Mouse (Mus musculus) left cerebral cortex, postnatal 25 days (tissue): Measurements from ENCODE around the gene Vmn1r196. TPM values are rescaled to one million over a fixed set of nuclear protein-coding genes. Genes with fewer than 3 reads are reported as not detected.
"Not testable (repeated sequence)": the region's sequence is repeated elsewhere in the genome, so short reads cannot be mapped to it uniquely, and the experiment has no call there.

Experiments used
- DNase-seq, 2 experiments: peaks; one replicate each; pipeline ENCODE4 v3.0.0; 2022; ENCODE audit warnings: low spot score in 2 of 2, mixed read lengths in 1 of 2
- intact Hi-C: fragments of 180-260 bp; cut with DNase I; formaldehyde crosslinking; loops from one replicate; pipeline ENCODE4 v1.15.1; 2025
- total RNA-seq, 2 experiments: library from RNA; stranded (reverse); gene quantifications; 2 replicates each; pipeline ENCODE4 v1.2.3; 2021

Gene Vmn1r196
- not detected for total RNA-seq

DNA sequence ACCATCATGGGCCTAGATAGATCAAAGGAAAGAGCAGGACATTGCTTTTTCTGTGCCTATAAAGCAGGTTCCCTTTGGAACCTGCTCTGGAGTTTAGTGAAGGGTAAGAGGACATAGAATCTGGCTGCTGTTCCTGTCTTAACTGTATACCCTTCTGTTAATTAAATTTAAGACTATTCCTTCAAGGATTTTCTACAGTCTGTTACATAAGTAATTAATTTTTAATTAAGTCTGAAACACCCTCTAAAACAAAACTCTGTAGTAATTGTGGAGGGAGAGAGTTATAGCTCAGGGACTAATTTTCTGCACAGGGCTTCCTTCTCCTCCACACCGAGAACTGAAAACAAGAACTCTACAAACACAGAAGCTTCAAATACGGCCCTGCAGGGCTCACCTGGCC lies at the start of gene Vmn1r196:
TSS of gene Vmn1r196 (plus strand) at position 301 of the 400 bp plus-strand sequence.
- DNase-seq = no peak
- intact Hi-C loops = no loop called here

DNA sequence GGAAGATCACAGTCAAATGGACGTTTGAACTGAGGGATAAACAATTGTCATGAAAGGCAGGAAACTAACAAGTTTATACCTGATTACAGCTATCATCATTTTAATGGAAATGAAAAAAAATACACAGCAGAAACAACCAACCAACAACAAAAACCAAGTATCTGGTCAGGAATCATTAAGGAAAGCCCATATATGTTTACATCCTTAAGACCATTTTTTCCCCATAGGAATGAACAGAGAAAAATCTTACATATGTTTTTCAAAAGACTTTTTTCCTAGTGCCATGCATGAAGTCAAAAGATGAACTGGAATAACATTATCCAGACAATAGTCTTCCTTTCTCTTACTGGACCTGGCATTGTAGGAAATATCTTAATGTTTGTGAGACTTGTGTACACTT lies 45.8 kb upstream of the Vmn1r196 start, which contains the start of gene Vmn1r194:
TSS of gene Vmn1r194 (plus strand) at position 301 of the 400 bp plus-strand sequence.
- no peak for DNase-seq
- intact Hi-C loops = no loop called here

DNA sequence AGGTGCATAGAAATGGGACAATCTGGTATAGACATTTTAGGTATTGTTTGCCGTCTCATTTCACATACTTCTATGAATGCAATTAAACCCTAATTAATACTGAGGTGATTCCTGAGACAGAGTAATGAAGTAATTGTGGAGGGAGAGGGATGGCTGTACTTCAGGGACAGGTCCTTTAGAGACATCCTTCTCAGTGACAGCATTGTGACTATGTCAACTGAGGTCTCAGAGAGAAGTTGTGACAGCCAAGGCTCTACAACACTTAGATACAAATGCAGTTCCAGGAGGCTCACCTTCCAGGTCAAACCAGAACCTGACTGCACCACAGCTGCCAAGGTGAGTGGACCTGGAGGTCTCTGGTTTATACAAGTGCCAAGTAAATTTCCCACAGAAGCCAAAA lies 19.5 kb upstream of the Vmn1r196 start, which contains the start of gene Vmn1r195:
TSS of gene Vmn1r195 (plus strand) at position 301 of the 400 bp plus-strand sequence.
- DNase-seq, intact Hi-C loops: not testable (repeated sequence)

DNA sequence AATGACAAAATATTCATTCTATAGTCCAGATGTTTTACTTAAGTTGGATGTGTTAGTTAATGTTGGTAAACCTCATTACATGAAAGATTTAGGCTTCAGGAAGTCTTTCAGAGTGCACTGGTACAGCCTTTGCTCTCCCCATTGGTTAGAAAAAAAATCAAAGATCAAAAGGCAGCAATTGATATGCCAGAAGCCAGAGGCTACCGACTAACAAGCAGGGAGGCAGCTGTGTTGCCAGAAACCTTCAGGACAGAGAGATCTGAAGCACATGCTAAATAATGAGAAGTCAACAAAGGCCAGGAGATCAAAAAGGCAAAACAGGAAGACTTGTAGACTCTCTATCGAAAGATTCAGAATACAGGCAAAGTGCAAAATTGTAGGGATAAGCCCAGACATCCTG lies 18.0 kb upstream of the Vmn1r196 start:
- no peak for DNase-seq
- intact Hi-C loops = no loop called here

DNA sequence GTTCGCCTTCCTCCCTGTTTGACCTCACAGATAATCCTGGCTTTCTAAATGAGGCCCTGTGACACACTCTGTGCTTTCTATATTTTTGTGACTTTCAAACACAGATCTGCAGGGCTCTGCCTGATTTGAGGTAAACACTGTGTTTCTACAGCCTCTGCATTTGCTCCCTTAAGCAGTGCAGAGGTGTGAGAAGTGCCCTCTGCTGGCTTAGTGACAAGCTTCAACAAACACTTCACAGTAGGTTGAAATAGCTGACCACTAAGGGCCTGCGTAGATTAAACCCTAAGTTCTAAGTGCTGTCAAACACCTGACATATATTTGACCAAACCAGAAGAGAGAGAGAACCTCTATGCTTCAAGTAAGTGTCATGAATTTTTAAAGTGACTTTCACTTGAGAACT lies 5.1 kb upstream of the Vmn1r196 start:
- intact Hi-C loops = no loop called here
- no peak for DNase-seq

DNA sequence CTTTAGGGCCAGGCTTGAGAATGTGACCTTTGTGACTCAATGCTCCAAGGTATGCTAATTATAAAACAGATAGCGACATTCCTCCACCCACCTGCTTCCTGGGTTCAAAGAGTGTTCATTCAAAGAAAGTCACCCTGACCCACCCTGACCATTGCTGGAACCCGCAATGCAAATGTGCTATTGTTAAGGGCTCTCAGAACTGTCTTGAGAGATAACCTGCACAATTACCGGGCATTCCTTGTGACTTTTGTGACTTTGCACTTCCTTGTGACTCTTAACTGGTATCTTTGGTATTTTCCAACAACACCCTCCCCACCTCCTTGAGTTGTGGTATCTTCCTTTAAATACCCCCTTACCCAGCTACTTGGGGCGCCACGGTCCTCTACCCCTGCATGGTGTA lies 18.4 kb downstream of the Vmn1r196 start:
- intact Hi-C loops, DNase-seq: not testable (repeated sequence)

DNA sequence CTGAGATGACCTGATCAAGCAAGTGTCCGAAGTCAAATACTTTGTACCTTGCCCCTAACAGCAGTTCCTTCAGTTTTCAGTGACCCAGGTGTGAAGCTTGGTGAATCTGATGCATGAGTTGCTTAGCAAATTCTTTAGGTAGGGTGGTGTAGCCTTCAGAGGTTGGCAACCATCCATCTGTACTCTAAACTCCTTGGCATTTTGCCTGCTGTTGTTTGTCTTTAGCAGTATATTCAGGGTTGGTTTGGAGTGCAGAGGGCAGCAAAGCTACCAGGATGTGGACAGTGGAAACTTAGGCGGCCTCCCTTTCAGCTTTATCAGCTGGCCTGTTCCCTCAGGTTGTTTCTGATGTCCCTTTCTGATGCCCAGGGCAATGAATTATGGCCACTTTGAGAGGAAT lies 25.6 kb downstream of the Vmn1r196 start:
- intact Hi-C loops = no loop called here
- no peak for DNase-seq

DNA sequence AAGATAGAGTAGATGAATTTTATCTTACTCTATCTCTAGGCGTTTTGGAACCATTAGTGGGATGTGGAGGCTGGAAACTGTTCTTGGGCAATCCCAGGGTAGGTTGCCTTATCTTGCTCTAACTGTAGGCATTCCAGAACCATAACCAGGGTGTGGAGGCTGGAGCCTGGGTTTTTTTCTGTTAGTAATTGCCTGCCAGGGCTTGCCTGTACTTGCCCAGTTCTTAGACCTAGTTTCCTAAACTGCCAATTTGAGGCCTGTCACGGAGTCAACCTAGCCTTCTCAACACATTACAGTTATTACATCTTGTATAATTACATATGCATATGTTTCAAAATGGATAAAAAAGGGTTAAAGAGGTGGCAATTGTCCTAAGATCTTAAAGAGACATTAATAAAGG lies 27.6 kb downstream of the Vmn1r196 start:
- intact Hi-C loops = no loop called here
- DNase-seq = no peak

DNA sequence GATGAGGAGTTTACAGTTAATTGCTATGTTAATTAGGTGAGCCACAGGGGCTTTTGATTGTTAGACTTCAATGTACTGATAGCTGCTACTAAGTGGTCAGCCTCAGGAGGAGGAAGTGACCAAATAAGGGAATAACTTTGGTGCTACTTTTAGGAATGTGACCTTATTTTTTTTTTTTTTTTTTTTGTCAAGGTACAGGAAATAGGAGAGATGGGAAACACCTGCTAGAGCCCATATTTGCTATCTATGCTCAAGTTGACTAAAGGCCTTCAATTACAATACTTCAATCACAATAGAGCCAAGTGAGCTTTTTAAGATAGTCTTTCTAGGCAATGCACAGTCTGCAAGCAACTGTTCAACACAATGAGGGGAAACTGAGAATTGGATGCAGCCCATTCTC lies 30.4 kb downstream of the Vmn1r196 start:
- no peak for DNase-seq
- intact Hi-C loops = no loop called here

DNA sequence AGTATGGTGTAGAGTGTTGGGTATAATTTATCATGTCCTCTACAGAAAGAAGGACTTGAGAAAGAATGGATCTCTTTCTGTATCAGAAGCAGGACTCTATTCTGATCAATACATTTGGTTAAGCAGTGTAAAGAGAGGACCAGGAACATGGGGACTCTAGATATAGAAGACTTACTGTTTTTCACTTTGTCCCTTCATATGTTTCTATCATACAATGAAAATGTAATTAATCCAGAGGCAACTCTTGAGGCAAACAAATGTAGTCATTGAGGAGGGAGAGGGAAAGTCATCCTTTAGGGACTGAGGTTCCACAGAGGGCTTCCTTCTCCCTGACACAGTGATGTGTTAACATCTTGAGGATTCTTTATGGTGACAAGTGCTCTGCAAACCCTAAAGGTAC lies 34.6 kb downstream of the Vmn1r196 start, which contains the start of gene Vmn1r197:
TSS of gene Vmn1r197 (plus strand) at position 301 of the 400 bp plus-strand sequence.
- intact Hi-C loops = no loop called here

DNA sequence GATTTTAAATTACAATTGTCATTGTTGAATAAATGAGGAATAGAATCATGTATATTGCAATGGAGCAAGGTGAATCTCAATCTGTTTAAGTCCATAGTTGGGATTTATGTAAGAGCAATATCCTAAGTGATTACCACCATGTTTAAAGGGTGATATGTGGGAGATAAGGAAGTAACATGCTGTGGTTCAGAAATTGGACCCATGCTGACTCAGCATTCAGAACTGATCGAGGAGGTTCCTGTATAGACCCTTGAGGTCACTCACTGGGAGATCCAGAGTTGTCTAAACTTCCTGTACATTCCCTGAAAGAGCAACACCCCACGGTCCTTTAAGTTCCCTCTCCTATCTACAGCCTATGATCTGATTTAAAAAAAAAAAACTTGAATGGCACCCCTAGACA lies 43.5 kb downstream of the Vmn1r196 start:
- DNase-seq = no peak
- intact Hi-C loops = no loop called here

More for the DNA sequence above, 34.6 kb downstream of the Vmn1r196 start, which contains the start of gene Vmn1r197:
- no peak for DNase-seq

DNA sequence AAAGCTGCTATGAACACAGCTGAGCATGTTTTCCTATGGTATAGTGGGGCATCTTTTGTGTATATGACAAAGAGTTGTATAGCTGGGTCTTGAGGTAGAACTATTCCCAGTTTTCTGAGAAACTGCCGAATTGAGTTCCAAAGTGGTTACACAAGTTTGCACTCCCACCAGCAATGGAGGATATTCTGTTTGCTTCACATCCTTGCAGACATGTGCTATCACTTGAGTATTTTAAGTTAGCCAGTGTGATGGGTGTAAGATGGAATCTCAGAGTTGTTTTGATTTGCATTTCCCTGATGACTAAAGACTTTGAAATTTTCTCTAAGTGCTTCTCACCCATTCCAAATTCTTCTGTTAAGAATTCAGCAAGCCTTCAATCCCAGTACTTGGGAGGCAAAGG lies 45.8 kb downstream of the Vmn1r196 start:
- DNase-seq = peak in 1 of 2 experiments; percentile 53

More for the DNA sequence above, 45.8 kb downstream of the Vmn1r196 start:
- intact Hi-C loops = no loop called here

Other genes starting within 250 kb of the Vmn1r196 start
- gene Hist1h4i, start 248.6 kb upstream of the Vmn1r196 start, total RNA-seq = 10 to 100 TPM; 60.2 to 73.2 TPM
- gene Hist1h2ag, start 247.0 kb upstream of the Vmn1r196 start, total RNA-seq = 10 to 100 TPM in 1 of 2 experiments, 1 to 10 TPM in 1; 8.5 to 19.5 TPM
- gene Hist1h2bj, start 246.7 kb upstream of the Vmn1r196 start, total RNA-seq = 10 to 100 TPM; 14.0 to 18.1 TPM
- gene Vmn1r188, start 205.5 kb upstream of the Vmn1r196 start, total RNA-seq = not detected
- not detected for gene Vmn1r189, start 184.1 kb upstream of the Vmn1r196 start, total RNA-seq
- not detected for gene Vmn1r191, start 106.0 kb upstream of the Vmn1r196 start, total RNA-seq
- gene Vmn1r192, start 98.8 kb upstream of the Vmn1r196 start, total RNA-seq = not detected
- gene Vmn1r193, start 66.8 kb upstream of the Vmn1r196 start, total RNA-seq = not detected
- not detected for gene Vmn1r194, start 45.7 kb upstream of the Vmn1r196 start, total RNA-seq
- gene Vmn1r195, start 19.4 kb upstream of the Vmn1r196 start, total RNA-seq = not detected
- gene Vmn1r197, start 34.7 kb downstream of the Vmn1r196 start, total RNA-seq = not detected
- gene Vmn1r198, start 60.4 kb downstream of the Vmn1r196 start, total RNA-seq = not detected
- gene Vmn1r199, start 89.9 kb downstream of the Vmn1r196 start, total RNA-seq = not detected
- not detected for gene Vmn1r200, start 100.5 kb downstream of the Vmn1r196 start, total RNA-seq
- gene Vmn1r201, start 182.0 kb downstream of the Vmn1r196 start, total RNA-seq = not detected
- gene Vmn1r202, start 215.5 kb downstream of the Vmn1r196 start, total RNA-seq = under 1 TPM in 1 of 2 experiments, not detected in 1; 0.09 TPM
- not detected for gene Vmn1r203, start 228.2 kb downstream of the Vmn1r196 start, total RNA-seq